Mouse (Mus musculus): ENCODE data around the gene Adipor1.

DNA sequence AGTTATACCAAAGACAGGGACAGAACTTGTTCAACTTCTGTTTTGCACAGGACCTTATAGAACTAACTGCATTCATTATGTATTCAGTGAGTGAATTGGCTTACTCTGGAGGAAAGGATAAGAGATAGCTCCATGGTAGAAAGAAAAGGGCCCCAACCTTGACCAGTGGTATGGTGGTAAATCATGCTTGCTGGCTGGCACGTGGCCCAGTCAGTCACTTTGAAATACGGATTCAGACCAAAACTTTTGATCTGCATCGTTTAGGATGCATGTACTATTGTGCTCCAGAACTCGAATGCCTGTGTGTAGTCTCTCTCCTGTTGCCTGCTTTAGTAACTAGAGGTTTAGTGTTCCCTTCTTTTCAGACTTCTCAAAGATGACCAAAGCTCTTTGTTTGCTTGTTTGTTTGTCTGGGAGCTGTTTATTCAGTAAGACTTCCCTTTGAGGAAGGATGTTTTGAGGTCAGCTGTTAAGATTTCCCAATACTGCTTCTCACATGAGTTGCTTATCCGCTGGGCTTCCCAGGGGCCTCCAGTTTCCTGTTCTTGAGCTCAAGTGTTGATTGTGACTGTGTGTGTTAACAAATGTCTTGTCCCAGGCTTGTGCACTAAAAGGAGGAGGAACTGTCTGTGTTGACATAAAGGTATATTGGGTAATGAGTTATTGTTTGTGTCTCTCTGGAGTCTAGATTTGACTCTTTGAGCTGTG lies 4.7 kb downstream of the Adipor1 start:
- TF ChIP-seq CTCF (IDR thresholded peaks at IDR 0.05; ENCODE audit: insufficient read depth, low read length) (no peak), POLR2A (IDR thresholded peaks at IDR 0.05; ENCODE audit: borderline replicate concordance, extremely low read depth, low read depth, low read length) (no peak)
